Mouse (Mus musculus) mammary gland, adult 2 months (tissue): ENCODE measurements around the gene Drap1. TPM values are rescaled to one million over a fixed set of nuclear protein-coding genes. Genes with fewer than 3 reads are reported as not detected.

ENCODE experiments used
- polyA plus RNA-seq: library from polyadenylated mRNA; depleted of rRNA; stranded (reverse); fragments of >200 nt; gene quantifications from 2 replicates; pipeline ENCODE4 v1.2.3, GENCODE M21; 2012; ENCODE audit warnings: low replicate concordance; rRNA removed

Gene Drap1
- polyA plus RNA-seq = 111 and 116 TPM in 2 replicates

GRCm38 (mm10) chr19:5424782-5425741, at the start of gene Drap1, which contains the start of gene AI837181:
TSS of gene Drap1 (minus strand) at chr19:5424979.
TSS of gene AI837181 (plus strand) at chr19:5425144.

DNA sequence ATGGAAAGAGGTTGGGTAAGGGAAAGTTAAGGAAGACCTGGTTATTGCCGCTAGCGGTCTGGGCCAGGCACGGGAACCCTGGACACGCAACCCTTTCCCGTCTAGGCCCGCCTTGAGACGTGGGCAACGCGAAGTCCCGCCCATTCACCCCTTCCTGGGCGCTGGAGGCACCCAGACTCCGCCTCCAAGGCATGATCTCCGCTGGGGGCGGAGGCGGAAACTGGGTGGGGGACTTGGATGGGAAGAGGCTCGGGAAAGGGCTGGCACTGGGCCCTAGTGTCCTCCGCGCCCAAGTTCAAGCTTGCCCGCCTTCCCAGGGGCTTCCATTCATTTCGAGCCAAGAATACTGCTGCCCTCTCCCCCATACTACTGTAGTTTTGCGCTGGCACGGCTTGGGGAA, 48.9 kb upstream of the Drap1 start, which contains the start of gene Efemp2:
TSS of gene Efemp2 (plus strand) at position 235 of the 400 bp plus-strand sequence.

DNA sequence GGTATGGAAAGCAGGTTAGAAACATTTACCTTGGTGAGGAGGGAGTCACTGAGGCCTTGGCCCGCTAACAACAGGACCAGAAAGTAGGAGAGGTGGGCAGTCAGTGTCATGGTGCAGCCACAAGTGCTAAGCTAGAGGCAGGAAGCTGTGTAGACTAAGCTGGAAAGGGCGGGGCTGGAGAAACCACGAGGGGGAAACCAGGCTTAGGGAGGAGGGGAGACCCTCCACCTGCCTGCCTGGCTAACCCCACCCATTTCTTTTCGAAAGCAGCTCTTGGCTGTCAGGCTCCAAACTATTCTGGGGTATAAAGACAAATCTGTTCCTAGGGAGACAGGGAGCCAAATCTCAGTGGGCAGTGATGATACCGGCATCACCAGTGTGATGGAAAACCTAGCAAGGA, 43.6 kb upstream of the Drap1 start, which contains the start of gene Ctsw:
TSS of gene Ctsw (minus strand) at position 134 of the 400 bp plus-strand sequence.

DNA sequence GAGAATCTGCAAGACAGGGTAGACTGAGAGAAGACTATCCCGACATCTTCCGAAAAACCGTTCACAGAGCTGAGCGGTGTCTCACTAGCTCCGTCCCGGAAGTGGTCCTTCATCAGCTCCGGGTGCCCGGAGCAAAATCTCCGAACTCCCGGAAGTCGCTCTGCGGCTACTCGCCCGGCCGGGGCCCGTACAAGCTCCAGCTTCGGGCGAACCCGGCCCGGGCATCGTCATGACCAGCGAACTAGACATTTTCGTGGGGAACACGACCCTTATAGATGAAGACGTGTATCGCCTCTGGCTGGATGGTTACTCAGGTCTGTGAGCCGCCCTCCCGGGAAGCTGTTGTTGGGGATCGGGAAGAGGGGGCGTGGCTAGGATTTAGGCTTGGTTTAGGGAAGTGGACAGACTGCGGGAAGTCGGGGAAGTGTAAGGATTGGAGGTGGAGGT, 35.7 kb upstream of the Drap1 start, which contains the start of gene Fibp:
TSS of gene Fibp (plus strand) at position 151 of the 447 bp plus-strand sequence.

DNA sequence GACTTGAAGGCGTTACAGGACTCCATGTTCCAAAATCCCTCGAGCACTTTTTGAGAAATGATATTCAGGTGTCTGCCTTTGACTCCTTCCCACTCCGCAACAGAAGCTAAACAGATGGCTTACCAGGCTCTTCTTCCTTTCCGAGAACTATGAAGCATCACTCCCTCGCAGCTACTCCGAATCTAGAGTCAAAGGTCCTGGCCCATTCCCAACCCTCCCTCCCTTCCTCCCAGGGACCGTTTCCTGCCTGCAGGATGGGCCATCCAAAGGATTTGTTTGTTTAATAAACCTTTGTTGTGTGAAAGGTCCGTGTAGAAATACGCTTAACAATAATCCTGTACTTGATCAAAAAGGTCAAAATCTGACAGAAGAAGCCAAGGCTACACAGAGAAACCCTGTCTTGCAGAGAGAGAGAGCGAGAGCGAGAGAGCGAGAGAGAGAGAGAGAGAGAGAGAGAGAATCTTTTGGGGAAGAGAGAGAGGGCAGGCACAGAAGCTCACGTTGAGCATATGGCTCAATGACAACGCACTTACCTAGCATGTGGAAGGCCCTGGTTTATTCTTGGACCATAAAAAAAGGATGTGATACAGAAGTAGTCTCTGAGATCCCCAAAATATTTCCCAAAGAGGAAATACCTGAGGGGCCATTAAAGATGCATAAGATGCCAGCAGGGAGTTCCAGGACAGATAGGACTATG, 33.1 kb upstream of the Drap1 start, which contains the start of gene Ccdc85b:
TSS of gene Ccdc85b (minus strand) at position 149 of the 697 bp plus-strand sequence.

DNA sequence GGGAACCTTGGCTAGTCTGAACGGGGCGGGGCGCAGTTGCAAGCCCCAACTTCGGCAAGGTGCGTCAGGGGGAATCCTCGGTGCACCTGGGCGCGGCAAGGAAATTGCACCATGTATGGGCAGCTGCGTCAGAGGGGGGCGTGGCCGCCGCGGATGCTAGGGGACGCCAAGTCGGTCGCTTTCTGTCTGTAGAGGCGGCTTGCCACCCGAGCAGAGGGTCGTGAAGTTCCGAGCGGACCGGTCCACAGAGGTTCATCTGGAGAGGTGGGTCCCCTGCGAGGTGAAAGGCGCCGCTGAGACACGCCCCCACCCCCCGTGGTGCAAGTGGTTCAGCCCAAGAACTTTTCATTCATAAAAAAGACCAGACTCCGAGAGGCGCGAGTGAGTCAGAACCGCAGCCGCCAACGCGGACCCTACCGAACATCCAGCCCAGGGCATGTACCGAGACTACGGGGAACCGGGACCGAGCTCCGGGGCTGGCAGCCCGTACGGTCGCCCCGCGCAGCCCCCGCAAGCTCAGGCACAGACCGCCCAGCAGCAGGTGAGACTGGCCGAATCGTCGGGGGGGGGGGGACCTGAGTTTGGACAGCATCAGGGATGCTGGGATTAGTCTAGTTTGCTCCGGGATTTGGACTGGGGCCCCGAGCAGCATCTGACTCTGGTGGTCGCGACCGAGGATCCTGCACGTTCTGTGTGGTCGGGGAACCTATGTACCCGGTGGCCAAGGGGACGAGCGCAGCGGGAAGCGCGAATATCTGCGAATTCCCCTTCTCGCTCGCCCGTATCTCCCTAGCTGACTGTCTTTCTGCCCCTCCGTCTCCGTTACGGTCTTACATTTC, 23.0 kb upstream of the Drap1 start, which contains the start of gene Fosl1:
TSS of gene Fosl1 (plus strand) at position 33 of the 839 bp plus-strand sequence.

DNA sequence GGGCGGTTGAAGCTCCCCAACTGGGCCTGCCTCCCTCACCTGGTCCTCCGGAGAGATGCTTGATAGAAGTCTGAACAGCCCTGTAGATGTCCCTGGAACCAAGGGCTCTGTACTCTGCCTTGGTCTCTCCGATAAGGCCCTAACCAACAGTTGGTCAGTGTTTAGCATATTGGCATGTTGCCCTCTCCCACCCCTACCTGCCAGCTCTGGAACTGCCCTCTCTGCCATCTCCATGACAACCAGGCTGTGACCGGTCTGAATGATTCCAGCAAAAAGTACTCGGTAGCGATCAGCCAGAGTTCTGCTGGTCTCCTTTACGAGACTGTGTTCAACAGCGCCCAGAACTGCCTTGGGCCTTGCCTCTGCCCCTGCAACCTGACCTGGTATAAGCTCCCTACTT, 22.5 kb downstream of the Drap1 start, which contains the start of gene Tsga10ip:
TSS of gene Tsga10ip (minus strand) at position 234 of the 400 bp plus-strand sequence.

GRCm38 (mm10) chr19:5388588-5389242, 36.1 kb downstream of the Drap1 start, which contains the start of gene Sart1:
TSS of gene Sart1 (minus strand) at chr19:5388703.

Other genes with a start within 250 kb of the Drap1 start
- 40.7 and 52.1 TPM in 2 replicates for gene Pacs1, start 151.9 kb downstream of the Drap1 start, polyA plus RNA-seq
- 79.2 and 128 TPM in 2 replicates for gene Sf3b2, start 129.5 kb downstream of the Drap1 start, polyA plus RNA-seq
- gene Gal3st3, start 126.6 kb downstream of the Drap1 start, polyA plus RNA-seq = 0.04 and 0.36 TPM in 2 replicates
- not detected in 2 replicates for gene Catsper1, start 89.2 kb downstream of the Drap1 start, polyA plus RNA-seq
- 4.1 and 142 TPM in 2 replicates for gene Cst6, start 75.4 kb downstream of the Drap1 start, polyA plus RNA-seq
- 14.3 and 25.0 TPM in 2 replicates for gene Eif1ad, start 58.2 kb downstream of the Drap1 start, polyA plus RNA-seq
- 85.0 and 196 TPM in 2 replicates for gene Banf1, start 57.8 kb downstream of the Drap1 start, polyA plus RNA-seq
- gene Sart1, start 36.3 kb downstream of the Drap1 start, polyA plus RNA-seq = 13.2 and 16.5 TPM in 2 replicates
- not detected in 2 replicates for gene Tsga10ip, start 22.5 kb downstream of the Drap1 start, polyA plus RNA-seq
- 112 and 118 TPM in 2 replicates for gene AI837181, start 165 bp upstream of the Drap1 start, polyA plus RNA-seq
- 0.13 and 0.75 TPM in 2 replicates for gene Fosl1, start 22.6 kb upstream of the Drap1 start, polyA plus RNA-seq
- 5.0 and 11.5 TPM in 2 replicates for gene Ccdc85b, start 32.9 kb upstream of the Drap1 start, polyA plus RNA-seq
- gene Fibp, start 35.6 kb upstream of the Drap1 start, polyA plus RNA-seq = 106 and 133 TPM in 2 replicates
- 27.5 and 30.7 TPM in 2 replicates for gene Ctsw, start 43.5 kb upstream of the Drap1 start, polyA plus RNA-seq
- gene Efemp2, start 49.0 kb upstream of the Drap1 start, polyA plus RNA-seq = 96.9 and 98.4 TPM in 2 replicates
- 47.4 and 58.4 TPM in 2 replicates for gene Mus81, start 63.4 kb upstream of the Drap1 start, polyA plus RNA-seq
- 576 and 751 TPM in 2 replicates for gene Cfl1, start 65.5 kb upstream of the Drap1 start, polyA plus RNA-seq
- gene 1700020D05Rik, start 78.8 kb upstream of the Drap1 start, polyA plus RNA-seq = 1.1 and 1.7 TPM in 2 replicates
- 11.3 and 16.3 TPM in 2 replicates for gene Snx32, start 85.6 kb upstream of the Drap1 start, polyA plus RNA-seq
- gene Ovol1, start 135.7 kb upstream of the Drap1 start, polyA plus RNA-seq = 2.4 and 2.5 TPM in 2 replicates
- 11.5 and 27.2 TPM in 2 replicates for gene Ap5b1, start 143.0 kb upstream of the Drap1 start, polyA plus RNA-seq
- 35.9 and 66.4 TPM in 2 replicates for gene Rnaseh2c, start 176.9 kb upstream of the Drap1 start, polyA plus RNA-seq
- 50.4 and 55.5 TPM in 2 replicates for gene Kat5, start 185.3 kb upstream of the Drap1 start, polyA plus RNA-seq
- gene Rela, start 212.5 kb upstream of the Drap1 start, polyA plus RNA-seq = 102 and 116 TPM in 2 replicates
- gene Sipa1, start 238.7 kb upstream of the Drap1 start, polyA plus RNA-seq = 130 and 371 TPM in 2 replicates